Mouse (Mus musculus) left cerebral cortex, adult 8-10 months (tissue): ENCODE measurements around the gene Sdhaf1. TPM values are rescaled to one million over a fixed set of nuclear protein-coding genes. Genes with fewer than 3 reads are reported as not detected.
A peak's percentile ranks its signal among the peaks of the same experiment; 100 is the strongest.

Experiments
- DNase-seq, 2 experiments: peaks; one replicate each; pipeline ENCODE4 v3.0.0; 2022; ENCODE audit warnings: low spot score in 2 of 2
- total RNA-seq, 4 experiments: library from RNA; stranded (reverse); gene quantifications; 2 replicates each; pipeline ENCODE4 v1.2.4; 2022

Gene Sdhaf1
- 10 to 100 TPM in 1 of 4 experiments, 1 to 10 TPM in 3; 8.3 to 10.0 (median 9.0) TPM for total RNA-seq

DNA sequence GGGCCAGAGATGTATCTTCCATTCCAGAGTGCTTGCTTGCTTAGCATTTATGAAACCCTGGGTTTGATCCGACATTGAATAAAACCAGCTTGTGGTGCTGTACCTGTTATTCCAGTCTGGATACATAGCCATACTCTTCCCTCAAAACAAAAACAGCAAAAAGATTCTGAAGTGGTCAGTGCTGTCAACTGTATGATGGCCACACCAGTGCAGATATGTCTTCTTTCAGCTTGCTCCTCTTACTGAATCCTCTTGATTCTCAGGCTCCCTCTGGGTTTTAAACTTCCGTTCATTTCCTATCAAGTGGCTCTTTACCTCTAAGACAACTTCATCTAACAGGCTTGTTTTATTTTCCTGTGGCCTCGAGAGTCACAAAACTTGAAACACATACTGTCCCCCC lies at the start of gene Sdhaf1:
Gene Sdhaf1 (minus strand): TSS at position 101 of the 400 bp plus-strand sequence.
- no peak for DNase-seq

DNA sequence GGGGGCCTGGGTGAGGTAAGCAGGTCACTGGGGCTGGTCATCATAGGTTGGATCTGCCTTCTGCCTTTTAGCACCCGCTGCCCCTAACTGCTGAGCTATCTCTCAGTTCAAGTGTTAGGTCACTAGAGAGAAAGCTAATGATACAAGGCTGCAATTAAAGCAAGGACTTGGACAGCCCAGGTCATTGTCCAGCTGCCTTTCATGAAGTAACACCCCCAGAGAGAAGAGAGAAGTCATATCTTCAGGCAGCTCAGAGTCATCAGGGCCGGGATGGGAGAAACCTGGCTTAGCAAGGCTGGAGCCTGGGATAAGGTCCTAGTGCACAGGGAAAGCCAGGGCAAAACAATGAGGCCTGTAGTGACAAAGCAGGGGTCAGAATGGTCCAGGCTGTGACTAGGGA lies 43.8 kb upstream of the Sdhaf1 start:
- no peak for DNase-seq

DNA sequence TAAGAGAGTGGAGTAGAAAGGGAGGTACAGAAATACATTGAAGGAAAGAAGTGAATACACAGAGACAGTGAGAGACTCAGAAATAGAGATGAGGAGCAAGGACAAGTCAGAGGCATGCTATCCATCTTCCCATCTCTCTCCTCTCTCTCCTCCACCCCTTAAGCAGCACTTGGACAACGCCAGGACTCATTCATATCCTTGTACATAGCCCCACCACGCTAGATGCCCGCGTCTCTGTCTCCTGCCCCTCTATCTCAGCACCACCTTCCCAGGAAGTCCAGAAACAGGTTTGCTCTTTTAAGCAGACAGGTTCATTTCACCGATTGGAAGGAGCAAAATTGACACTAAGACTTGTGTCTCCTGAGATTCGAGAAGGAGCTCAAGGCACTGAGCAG lies 39.6 kb upstream of the Sdhaf1 start:
- DNase-seq, result no peak

DNA sequence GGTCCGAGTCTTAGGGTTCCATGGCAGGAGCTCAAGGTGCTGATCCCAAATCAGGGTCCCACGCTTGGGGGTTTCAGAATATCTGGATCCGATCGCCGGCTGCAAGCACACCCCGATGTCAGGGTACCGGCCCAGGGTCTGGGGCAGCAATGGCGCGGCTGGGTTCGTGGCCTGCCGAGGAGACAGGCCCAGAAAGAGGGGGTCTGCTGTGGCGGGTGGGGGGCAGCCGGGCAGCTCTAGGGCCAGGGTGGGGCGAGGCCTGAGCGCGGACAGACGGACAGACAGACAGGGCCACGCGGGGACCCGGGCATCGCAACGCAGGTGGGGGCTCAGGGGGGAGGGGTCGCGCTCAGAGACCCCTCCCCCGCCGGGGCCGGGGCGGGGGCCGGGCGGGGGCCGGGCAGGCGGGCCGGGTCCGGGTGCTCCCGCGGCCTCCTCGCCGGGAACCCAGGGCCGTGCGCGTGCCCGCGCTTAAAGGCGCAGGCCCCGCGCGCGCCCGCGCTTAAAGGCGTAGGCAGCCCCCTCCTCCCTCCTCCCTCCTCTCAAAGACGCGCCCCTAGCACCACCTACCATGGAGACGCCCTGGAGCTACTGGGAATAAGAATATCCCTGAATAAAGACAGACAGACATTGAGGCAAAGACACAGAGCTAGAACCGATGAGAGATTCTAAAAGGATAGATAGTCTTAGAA lies 39.1 kb upstream of the Sdhaf1 start, which contains the start of gene Lrfn3:
Gene Lrfn3 (minus strand): TSS at position 121 of the 692 bp plus-strand sequence.
- peak in 1 of 2 experiments; percentile 65 for DNase-seq

DNA sequence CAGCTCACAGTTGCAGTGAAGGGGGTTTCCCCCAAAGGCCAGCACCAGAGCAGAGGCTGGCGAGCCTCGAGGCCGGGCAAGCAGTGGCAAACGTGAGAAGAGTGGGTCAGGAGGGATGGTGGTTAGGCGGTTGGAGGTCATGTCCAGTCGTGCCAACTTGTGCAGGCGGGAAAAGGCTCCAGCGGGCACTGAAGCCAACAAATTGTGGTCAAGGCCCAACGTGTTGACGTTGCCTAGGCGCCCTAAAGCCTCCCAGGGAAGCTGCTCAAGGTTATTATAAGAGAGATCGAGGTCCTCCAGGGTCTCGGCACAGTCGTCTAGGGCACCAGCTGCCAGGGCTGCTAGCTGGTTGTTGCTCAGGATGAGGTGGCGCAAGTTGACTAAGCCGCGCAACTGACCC lies 36.3 kb upstream of the Sdhaf1 start:
- DNase-seq, result no peak

DNA sequence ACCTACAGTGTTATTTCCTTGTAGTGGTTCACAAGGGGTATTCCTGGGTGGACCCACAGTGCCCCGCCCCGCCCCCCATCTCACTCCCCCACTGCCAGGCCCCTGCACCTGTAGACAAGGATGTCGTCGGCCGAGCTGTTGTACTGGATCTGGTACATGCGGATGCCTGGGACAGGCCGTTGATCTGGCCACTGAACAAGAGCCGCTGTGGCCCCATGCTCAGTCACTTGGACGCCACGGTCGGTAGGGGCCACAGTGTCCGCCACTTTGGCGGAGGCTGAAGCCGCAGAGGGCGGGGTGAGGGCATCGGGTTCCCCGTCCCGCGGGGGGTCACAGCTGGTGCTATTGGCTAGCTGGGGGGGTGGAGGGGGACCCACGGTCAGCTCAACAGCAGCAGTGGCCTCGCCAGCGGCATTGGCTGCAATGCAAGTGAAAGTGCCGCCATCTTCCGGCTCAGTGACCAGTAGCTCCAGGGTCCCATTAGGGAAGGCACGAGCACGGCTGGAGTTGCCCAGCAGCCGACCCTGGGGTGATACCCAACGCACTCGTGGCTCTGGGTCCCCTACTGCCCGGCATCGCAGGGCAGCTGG lies 35.7 kb upstream of the Sdhaf1 start:
- no peak for DNase-seq

DNA sequence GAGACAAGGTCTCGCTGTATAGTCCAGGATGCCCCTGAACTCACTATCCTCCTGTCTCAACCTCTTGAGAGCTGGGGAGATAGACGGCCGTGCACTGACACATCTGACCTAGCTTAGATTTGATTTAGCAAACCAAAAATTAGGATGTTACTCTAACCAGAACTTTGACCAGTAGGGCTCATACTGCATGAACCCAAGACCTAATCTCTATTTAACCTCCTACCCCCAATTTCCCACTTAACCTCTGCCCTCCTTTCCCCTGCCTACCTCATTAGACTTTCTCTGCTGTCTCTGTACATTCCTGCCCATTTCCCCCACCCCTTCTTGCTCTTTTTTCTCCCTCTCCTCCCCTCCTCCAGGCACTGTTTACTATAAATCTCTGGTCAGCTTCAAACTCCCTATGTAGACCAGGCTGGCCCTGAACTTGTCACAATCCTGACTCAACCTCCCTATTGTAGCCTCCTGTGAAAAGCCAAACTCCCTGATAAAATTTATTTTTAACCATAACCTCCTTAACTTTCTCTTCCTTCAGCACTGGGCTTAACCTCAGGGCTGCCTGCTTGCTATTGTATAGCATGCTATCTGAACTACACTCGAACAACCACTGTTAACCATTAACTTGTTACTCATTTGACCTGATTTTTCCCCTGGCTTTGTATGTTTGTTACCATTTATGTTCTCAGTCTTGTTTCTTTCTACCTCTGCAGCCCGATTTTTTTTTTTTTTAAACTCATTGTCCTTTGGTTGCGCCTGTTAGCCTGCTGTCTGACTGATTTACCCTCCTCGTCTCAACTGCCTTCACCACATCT lies 34.9 kb upstream of the Sdhaf1 start:
- no peak for DNase-seq

DNA sequence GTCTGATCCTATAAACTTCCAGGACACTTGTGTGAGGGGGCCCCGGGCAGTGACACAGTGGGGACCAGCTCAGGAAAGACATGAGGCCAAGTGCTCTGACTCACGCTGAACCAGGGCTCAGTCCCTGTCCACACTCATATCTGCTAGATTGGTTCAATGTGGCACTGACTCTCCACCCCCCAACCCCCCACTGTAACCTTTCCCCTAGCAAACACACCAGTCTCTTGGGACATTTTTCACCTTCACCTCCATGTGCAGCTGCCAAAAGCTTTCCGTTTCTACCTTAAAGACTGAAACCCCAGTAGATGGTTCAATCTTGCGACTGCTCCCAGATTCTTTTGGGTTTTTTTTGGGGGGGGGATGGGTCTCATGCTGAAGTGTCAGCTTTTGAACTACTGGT lies 30.4 kb upstream of the Sdhaf1 start:
- DNase-seq, result no peak

DNA sequence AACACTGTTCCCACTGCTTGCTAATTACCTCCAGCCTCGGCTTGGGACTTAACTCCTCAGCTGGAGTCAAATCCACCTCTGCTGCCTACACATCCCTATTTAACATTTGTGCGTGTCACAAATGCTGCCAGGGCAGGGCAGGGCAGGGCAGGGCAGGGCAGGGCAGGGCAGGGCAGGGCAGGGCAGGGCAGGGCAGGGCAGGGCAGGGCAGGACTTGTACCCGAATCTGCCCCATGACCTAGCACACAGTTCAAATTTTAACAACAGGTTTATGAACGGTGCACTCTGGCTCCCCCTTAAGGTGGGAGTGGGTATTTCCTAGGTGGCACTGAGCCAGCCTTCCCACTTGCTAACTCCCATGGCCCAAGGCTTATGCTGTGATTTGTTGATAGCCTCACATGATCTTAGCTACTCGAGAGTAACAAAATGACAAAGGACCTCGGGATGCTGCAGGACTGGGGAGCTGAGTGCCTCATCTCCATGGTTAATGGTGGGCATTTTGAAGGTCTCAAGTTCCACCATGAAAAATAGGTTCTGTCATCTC lies 29.7 kb upstream of the Sdhaf1 start:
- DNase-seq, result peak in 1 of 2 experiments; percentile 61

DNA sequence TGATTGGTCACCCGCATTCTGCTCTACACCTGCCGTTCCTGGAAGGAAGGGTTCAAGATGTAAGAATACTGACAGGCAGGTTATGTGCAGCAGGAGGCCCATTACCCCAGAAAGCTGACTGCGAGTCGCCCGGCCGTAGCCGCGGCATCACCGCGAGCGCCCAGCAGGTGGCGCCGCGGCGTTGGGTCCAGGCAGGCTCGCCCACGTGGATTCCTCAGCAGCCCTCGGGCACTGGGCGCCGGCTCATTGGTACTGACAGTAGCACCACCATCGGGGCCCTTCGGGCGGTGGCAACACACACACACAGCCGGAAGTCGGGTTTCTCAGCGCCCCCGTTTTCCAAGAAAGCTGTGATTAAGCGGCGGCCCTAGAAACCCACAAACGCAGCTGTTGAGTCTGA lies 24.1 kb upstream of the Sdhaf1 start:
- peak; percentile 64 to 90 for DNase-seq

DNA sequence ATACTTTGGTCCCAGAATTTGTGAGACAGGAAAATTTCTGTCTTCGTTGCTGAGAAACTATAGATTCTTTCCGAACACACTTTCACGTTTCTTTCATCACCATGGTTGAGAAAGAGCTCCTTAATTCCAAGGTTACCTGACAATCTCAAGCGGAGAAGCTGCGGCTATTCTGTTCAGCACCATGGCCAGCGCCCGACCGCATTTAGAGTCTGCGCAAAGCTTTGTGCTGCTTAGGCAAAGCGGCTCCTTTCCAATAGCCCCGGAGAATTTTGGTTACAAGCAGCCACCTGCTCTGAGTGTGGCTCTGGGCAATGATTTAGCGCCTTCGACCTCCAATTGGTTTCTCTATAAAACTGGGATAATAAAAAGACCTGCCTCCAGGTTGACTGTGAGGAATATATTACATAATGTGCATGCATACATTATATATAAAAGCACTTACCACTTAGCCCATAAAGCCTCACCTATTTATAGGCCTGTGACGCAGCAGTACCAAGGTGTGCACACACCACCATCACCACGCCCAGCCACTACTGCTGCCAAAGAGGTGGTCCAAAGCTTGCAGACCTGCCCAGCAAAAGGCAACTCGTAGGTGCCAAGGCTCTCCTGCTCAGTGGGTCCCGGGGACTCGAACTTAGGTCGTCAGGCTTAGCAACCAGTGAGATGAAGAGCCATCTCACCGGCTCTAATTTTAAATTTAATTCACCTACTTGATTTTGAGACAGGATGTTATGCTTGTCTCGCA lies 23.1 kb upstream of the Sdhaf1 start:
- DNase-seq, result no peak

DNA sequence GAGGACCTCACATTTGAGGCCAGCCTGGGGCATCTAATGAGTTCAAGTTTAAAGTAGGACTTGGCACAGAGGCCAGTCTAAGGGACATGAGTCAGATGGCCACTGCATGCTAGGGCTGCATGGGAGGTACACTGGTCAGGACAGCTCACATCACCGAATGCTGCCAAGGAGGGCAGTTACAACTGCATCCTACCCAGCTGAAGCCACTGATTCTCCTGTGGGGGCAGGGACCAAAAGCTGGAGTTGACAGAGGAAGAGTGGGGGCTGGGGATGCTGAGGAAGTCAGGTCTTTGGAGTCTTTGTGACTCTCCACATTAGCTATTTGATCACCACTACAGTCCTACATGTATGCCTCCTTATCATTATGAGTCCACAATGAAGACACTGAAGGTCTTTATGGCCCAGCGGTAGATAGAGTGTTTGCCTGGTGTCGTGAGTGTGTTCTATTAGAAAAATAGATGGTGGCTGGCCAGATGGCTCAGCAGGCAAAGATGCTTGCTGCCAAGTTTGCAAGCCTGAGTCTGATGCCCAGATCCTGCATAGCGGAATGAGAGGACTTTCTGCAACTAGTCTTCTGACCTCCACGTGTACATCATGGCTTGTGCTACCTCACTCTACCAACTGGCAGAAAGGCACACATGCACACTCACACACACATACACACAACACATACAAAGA lies 15.9 kb upstream of the Sdhaf1 start:
- no peak for DNase-seq

DNA sequence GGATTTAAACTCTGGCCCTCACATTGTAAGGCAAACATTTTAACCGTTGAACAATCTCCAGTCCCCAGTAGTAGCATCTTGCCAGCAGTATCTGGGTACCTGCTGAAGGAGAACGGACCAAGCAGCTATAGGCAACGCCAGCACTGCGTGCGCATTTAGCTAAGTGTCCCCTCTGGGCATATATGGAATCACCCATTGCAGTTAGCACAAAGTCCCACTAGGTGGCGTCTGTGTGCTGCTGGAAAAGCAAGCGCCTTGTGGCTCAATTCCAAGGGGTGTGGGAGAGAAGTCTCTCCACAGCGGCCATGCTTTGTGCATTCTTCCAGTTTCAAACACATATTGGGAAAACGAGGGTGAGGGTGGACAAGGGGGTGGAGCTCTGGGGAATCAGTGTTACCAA lies 12.7 kb upstream of the Sdhaf1 start:
- DNase-seq, result peak; percentile 78 to 83

DNA sequence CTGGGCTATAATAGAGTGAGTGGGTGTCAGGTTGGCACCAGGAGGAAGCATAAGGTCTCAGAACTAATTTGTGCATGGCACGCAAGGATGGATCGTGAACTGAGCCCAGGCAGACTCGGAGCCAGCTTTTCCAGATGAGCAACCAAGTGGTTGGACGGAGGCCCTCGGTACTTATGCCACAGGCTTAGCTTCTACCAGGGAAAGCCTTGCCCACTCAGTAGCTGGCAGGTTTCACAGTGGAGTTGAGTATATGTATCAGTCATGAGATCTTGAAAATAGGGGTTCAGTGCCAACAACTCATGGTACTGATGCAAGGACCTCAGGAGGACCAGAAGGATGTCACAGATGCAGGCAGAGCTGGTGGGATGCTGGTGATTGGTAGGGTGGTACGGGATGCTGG lies 12.0 kb upstream of the Sdhaf1 start:
- DNase-seq, result peak in 1 of 2 experiments; percentile 50

DNA sequence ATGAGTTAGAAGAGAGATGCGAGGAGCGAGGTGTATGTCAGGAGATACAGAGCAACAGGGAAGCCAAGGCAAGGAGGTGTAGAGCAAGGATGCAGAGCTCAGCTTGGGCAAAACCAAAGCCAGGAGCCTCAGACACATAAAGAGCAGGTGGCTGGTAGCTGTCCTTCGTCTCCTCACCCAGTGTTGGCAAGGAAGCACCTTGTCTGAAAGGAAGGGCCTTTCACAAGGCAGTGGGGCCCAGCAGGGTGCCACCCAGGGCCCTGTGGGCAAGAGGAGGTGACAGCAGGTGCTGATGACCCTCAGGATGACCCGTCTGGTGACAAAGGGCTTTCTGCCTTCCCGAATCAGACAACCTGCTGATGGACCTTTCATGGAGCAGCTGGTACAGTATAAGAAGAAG lies 10.9 kb upstream of the Sdhaf1 start:
- DNase-seq, result no peak

DNA sequence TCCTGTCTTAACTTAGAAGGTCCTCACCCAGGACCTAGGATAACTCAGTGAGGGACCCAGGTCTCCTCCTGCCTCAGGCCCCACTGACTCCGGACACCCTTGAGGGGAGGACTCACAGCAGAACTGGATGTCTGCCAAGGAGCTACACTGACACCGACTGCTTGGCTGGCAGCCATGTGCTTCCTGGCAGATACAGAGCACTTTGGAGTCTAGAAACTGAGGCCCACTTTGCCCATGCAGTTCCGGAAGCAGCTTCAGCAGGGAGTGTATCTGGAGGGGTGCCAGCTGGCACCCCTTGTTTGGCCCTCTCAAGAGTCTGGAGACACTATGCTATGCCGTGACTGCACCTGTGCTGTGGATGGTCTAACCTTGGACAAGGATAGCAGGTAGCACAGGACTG lies 9.7 kb upstream of the Sdhaf1 start:
- peak in 1 of 2 experiments; percentile 86 for DNase-seq

DNA sequence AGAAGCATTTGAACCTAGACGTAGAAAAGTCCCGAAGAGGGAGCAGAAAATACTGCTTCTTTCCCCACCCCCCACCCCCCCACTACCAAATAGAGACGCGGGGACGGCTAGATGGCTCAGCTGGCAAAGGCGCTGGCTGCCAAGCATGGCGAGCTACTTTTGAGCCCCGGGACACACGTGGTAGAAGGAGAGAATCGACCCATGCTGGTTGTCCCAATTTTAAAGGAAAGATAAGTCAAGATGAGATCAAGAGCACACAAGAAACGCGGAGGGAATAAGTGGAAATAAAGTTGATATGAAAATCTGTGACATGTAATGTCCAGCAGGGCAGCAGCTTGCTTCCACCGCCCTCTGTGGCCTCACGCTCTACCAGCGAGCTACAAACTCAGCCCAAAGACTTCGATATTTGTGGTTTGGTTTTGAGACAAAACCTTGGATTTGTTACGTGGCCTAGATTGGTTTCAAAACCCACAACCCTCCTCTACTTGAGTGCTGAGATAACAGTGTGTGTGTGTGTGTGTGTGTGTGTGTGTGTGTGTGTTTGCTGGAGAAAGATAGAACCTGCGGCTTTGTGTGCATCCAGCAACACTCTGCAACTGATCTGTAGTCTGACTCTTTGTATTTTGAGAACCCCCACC lies 9.0 kb upstream of the Sdhaf1 start:
- DNase-seq, result no peak

DNA sequence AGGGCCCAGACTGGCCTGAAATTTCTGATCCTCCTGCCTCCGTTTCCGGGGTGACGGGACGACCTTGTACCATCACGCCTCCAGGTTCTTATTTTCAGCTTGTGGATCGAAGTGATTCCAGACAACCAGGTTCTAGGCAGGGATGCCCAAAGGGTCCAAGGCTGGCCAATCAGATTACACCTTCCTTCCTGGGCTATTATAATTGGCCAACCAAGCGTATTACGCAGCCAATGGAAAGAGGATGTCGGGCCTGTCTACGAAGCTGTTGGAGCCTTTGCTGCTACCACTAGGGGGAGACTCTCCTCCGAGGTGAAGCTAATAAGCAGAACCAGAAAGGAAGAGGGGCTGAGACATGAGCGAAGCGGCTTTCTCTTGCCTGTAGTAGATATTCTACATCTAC lies 8.2 kb upstream of the Sdhaf1 start:
- DNase-seq, result peak; percentile 63 to 94

DNA sequence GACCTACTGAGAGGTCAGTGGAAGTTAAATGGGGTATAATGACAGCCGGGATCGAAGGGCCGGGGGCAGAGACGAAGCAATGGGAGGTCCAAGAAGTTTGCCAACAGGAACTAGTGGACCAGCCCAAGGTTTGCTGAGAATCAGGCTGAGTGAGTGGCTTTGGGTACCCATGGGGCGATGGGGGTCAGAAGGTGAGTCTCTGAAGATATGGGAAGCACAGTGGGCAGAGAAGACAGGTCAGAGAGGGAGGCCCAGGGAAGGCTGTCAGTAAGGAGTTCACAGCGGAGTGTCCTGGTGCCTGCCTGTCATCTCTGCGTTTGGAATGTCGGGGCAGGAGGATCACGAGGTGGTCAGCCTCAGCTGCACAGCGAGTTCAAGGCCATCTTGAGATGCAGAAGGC lies 4.7 kb upstream of the Sdhaf1 start:
- DNase-seq, result no peak

DNA sequence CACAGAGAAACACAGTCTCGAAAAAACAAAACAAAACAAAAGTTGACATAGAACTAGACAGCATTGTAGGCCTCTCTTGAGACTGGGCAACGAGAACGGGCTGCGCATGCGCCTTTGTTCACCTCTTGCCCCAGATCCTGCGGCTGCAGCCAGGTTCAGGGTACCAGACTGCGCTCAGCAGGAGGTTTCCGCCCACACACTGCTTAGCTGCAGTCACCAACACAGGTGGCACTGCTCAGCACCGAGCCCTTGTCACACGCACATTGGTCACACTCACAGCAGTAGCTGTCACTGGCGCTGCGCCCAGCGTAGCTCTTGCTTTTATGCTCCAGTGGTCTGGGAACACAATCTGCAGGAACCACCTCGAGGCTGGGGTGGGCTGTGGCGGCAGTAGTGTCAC lies 3.4 kb upstream of the Sdhaf1 start:
- no peak for DNase-seq
